Comparison of ENCODE assay signal across 19 mouse cellular contexts in genomic region chr2:119238671-119239070, GRCm38 (mm10). TPM values are rescaled to one million over a fixed set of nuclear protein-coding genes. Genes with fewer than 3 reads are reported as not detected.
DNase-seq lines count a peak whose midpoint lies in the region; ATAC-seq lines count a peak whose summit lies in the region.
"Had no signal": no experiment of that assay in that cellular context is flagged by ENCODE, and none has a peak within 500 bp of the region (broad histone marks: within the 10 kb centered on the region; RNA-seq: fewer than 3 reads in every experiment).

No protein-coding gene starts in this region.

- WGBS in limb, embryonic 15.5 days: 74% methylated on average over 2 of the region's 2 CpGs
- 63% methylated on average over 2 of the region's 2 CpGs for WGBS in heart, embryonic 11.5 days (ENCODE audit: insufficient replicate concordance)

- peaks cover 12% of the 10 kb centered on the region for H3K4me1 ChIP-seq in limb, embryonic 15.5 days
- H3K4me1 ChIP-seq in heart, embryonic 11.5 days (ENCODE audit: control insufficient read depth, insufficient read depth, low read length): peaks cover 8% of the 10 kb centered on the region

- peak overlapping the region; percentile 51; the same call in 1 of the 2 replicates for H3K4me3 ChIP-seq in limb, embryonic 15.5 days
- no peak overlapping the region for H3K4me3 ChIP-seq in heart, embryonic 11.5 days (ENCODE audit: low read depth, low read length)

- no peak overlapping the region for H3K27ac ChIP-seq in limb, embryonic 15.5 days
- H3K27ac ChIP-seq in heart, embryonic 11.5 days (ENCODE audit: low read depth, low read length): no peak overlapping the region
- H3K27ac ChIP-seq: forebrain, embryonic 15.5 days; hindbrain, embryonic 13.5 days had no signal

- peaks cover 66% of the 10 kb centered on the region for H3K27me3 ChIP-seq in limb, embryonic 15.5 days
- H3K27me3 ChIP-seq in heart, embryonic 11.5 days (ENCODE audit: control insufficient read depth, insufficient read depth, low read length): peaks cover 57% of the 10 kb centered on the region

- no peak for ATAC-seq in limb, embryonic 15.5 days (ENCODE audit: insufficient number of reproducible peaks, low FRiP score, low TSS enrichment, low read depth)
- ATAC-seq in erythroid progenitor cell, adult 5-6 weeks (replicated peaks; ENCODE audit: low FRiP score, poor library complexity, severe bottlenecking): no peak
- ATAC-seq in heart, embryonic 11.5 days (replicated peaks; ENCODE audit: insufficient number of reproducible peaks, low FRiP score, low TSS enrichment): no peak
- ATAC-seq: forebrain, embryonic 15.5 days had no signal

- H3K9me3 ChIP-seq in limb, embryonic 15.5 days: no peaks in the 10 kb centered on the region
- H3K9me3 ChIP-seq in heart, embryonic 11.5 days (replicated peaks; ENCODE audit: control insufficient read depth, low read length): no peaks in the 10 kb centered on the region
- H3K9me3 ChIP-seq: forebrain, embryonic 15.5 days; hindbrain, embryonic 13.5 days had no signal

- H3K36me3 ChIP-seq in limb, embryonic 15.5 days: no peaks in the 10 kb centered on the region
- no peaks in the 10 kb centered on the region for H3K36me3 ChIP-seq in heart, embryonic 11.5 days (ENCODE audit: control insufficient read depth, insufficient read depth, low read length)
- H3K36me3 ChIP-seq: forebrain, embryonic 15.5 days; hindbrain, embryonic 13.5 days had no signal

- DNase-seq in lung, adult 18-20 months: peak; percentile 67 to 78
- DNase-seq in lung, postnatal 14 days: no peak
- peak; percentile 55 for DNase-seq in kidney, adult 18-20 months
- peak; percentile 78 for DNase-seq in urinary bladder, postnatal 14 days (ENCODE audit: low spot score)
- no peak for DNase-seq in frontal cortex, adult 2 months (ENCODE audit: extremely low spot score in 1 of 2, low spot score in 1 of 2)
- DNase-seq: adrenal gland, adult 2 months; B cell, adult 2 months; gastrocnemius, postnatal 36 days; retina, postnatal 1 day had no signal

- no peak overlapping the region for H3K9ac ChIP-seq in limb, embryonic 15.5 days
- no peak overlapping the region for H3K9ac ChIP-seq in heart, embryonic 11.5 days (ENCODE audit: low read depth, low read length)
- H3K9ac ChIP-seq: forebrain, embryonic 15.5 days had no signal

- H3K4me2 ChIP-seq in limb, embryonic 15.5 days: peak overlapping the region; percentile 89; the same call in 1 of the 2 replicates
- H3K4me2 ChIP-seq in heart, embryonic 11.5 days: no peak overlapping the region
- H3K4me2 ChIP-seq: forebrain, embryonic 15.5 days had no signal

RNA-seq across cellular contexts. Expression of gene Spint1, which starts 1.5 kb away (rescaled TPM):
- 27.6 and 30.9 TPM in 2 replicates for polyA plus RNA-seq in limb, embryonic 15.5 days (2015; fragmentation: Nextera tagmentation; extraction: Ambion mirVana)
- total RNA-seq in erythroid progenitor cell, adult 5-6 weeks (2015; ENCODE audit: low replicate concordance): not detected in 2 replicates
- total RNA-seq in erythroid progenitor cell, adult 5-6 weeks (2017; ENCODE audit: low replicate concordance): not detected in 2 replicates
- polyA plus RNA-seq in frontal cortex, adult 2 months (2012; rRNA removed): 1.4 and 1.5 TPM in 2 replicates
- 0.83 and 1.1 TPM in 2 replicates for polyA plus RNA-seq in heart, embryonic 11.5 days (2014; fragmentation: Nextera tagmentation; extraction: Ambion mirVana)
- total RNA-seq: megakaryocyte-erythroid progenitor cell, adult 5-6 weeks had no signal

RNA-seq across cellular contexts. Expression of gene Ppp1r14d, which starts 9.0 kb away (rescaled TPM):
- polyA plus RNA-seq in limb, embryonic 15.5 days (2015; fragmentation: Nextera tagmentation; extraction: Ambion mirVana): 0.24 TPM in 1 of 2 replicates, not detected in the other
- total RNA-seq in erythroid progenitor cell, adult 5-6 weeks (2015; ENCODE audit: low replicate concordance): not detected in 2 replicates
- not detected in 2 replicates for total RNA-seq in erythroid progenitor cell, adult 5-6 weeks (2017; ENCODE audit: low replicate concordance)
- polyA plus RNA-seq in frontal cortex, adult 2 months (2012; rRNA removed): not detected in 2 replicates
- polyA plus RNA-seq in heart, embryonic 11.5 days (2014; fragmentation: Nextera tagmentation; extraction: Ambion mirVana): not detected in 2 replicates
- total RNA-seq: adrenal gland, adult 2 months; gastrocnemius, postnatal 36 days; layer of hippocampus, postnatal 25 days; liver, adult 2 months; megakaryocyte-erythroid progenitor cell, adult 5-6 weeks had no signal
- polyA plus RNA-seq: adrenal gland, adult 2 months; cortical plate, adult 2 months; forebrain, embryonic 15.5 days; hindbrain, embryonic 13.5 days; neural tube, embryonic 11.5 days had no signal

RNA-seq across cellular contexts. Expression of gene Dnajc17, which starts 30.1 kb away (rescaled TPM):
- polyA plus RNA-seq in limb, embryonic 15.5 days (2015; fragmentation: Nextera tagmentation; extraction: Ambion mirVana): 18.5 and 23.1 TPM in 2 replicates
- total RNA-seq in erythroid progenitor cell, adult 5-6 weeks (2015; ENCODE audit: low replicate concordance): 8.4 and 13.3 TPM in 2 replicates
- total RNA-seq in erythroid progenitor cell, adult 5-6 weeks (2017; ENCODE audit: low replicate concordance): 24.7 and 54.9 TPM in 2 replicates
- 35.4 and 40.1 TPM in 2 replicates for polyA plus RNA-seq in frontal cortex, adult 2 months (2012; rRNA removed)
- 13.5 and 18.4 TPM in 2 replicates for polyA plus RNA-seq in heart, embryonic 11.5 days (2014; fragmentation: Nextera tagmentation; extraction: Ambion mirVana)

RNA-seq across cellular contexts. Expression of gene Zfyve19, which starts 30.3 kb away (rescaled TPM):
- 52.7 and 57.9 TPM in 2 replicates for polyA plus RNA-seq in limb, embryonic 15.5 days (2015; fragmentation: Nextera tagmentation; extraction: Ambion mirVana)
- total RNA-seq in erythroid progenitor cell, adult 5-6 weeks (2015; ENCODE audit: low replicate concordance): 5.4 and 17.6 TPM in 2 replicates
- 5.1 and 12.1 TPM in 2 replicates for total RNA-seq in erythroid progenitor cell, adult 5-6 weeks (2017; ENCODE audit: low replicate concordance)
- polyA plus RNA-seq in frontal cortex, adult 2 months (2012; rRNA removed): 48.3 and 78.0 TPM in 2 replicates
- 30.4 and 37.0 TPM in 2 replicates for polyA plus RNA-seq in heart, embryonic 11.5 days (2014; fragmentation: Nextera tagmentation; extraction: Ambion mirVana)

RNA-seq across cellular contexts. Expression of gene Rhov, which starts 32.4 kb away (rescaled TPM):
- polyA plus RNA-seq in limb, embryonic 15.5 days (2015; fragmentation: Nextera tagmentation; extraction: Ambion mirVana): 36.8 and 38.6 TPM in 2 replicates
- not detected in 2 replicates for total RNA-seq in erythroid progenitor cell, adult 5-6 weeks (2015; ENCODE audit: low replicate concordance)
- not detected in 2 replicates for total RNA-seq in erythroid progenitor cell, adult 5-6 weeks (2017; ENCODE audit: low replicate concordance)
- 6.2 and 6.5 TPM in 2 replicates for polyA plus RNA-seq in frontal cortex, adult 2 months (2012; rRNA removed)
- polyA plus RNA-seq in heart, embryonic 11.5 days (2014; fragmentation: Nextera tagmentation; extraction: Ambion mirVana): not detected in 2 replicates
- total RNA-seq: gastrocnemius, postnatal 36 days; liver, adult 2 months; megakaryocyte-erythroid progenitor cell, adult 5-6 weeks had no signal
- polyA plus RNA-seq: liver, adult 2 months had no signal

Comparison
In these comparisons a context has a peak if more than half of its experiments do, and no peak if none do; other contexts are left out.
1. DNase-seq: peak in lung, adult 18-20 months (2 of 2), kidney, adult 18-20 months (single experiment) and urinary bladder, postnatal 14 days (single experiment); none in lung, postnatal 14 days (single experiment) and frontal cortex, adult 2 months (0 of 2).
2. RNA of gene Spint1, which starts 1.5 kb away (polyA plus RNA-seq): 27.6 to 30.9 TPM in limb, embryonic 15.5 days; 1.4 to 1.5 TPM in frontal cortex, adult 2 months and 0.83 to 1.1 TPM in heart, embryonic 11.5 days; every median in the first group is over 10 times any median in the second.